Mouse (Mus musculus) cerebellum, postnatal 4 days (tissue): ENCODE measurements around the gene Bach2.
A peak's percentile ranks its signal among the peaks of the same experiment; 100 is the strongest.

Experiments
- DNase-seq, 2 experiments: peaks; one replicate each; pipeline ENCODE4 v3.0.0; 2022; ENCODE audit warnings: low spot score in 2 of 2, mixed read lengths in 1 of 2

Gene Bach2

DNA sequence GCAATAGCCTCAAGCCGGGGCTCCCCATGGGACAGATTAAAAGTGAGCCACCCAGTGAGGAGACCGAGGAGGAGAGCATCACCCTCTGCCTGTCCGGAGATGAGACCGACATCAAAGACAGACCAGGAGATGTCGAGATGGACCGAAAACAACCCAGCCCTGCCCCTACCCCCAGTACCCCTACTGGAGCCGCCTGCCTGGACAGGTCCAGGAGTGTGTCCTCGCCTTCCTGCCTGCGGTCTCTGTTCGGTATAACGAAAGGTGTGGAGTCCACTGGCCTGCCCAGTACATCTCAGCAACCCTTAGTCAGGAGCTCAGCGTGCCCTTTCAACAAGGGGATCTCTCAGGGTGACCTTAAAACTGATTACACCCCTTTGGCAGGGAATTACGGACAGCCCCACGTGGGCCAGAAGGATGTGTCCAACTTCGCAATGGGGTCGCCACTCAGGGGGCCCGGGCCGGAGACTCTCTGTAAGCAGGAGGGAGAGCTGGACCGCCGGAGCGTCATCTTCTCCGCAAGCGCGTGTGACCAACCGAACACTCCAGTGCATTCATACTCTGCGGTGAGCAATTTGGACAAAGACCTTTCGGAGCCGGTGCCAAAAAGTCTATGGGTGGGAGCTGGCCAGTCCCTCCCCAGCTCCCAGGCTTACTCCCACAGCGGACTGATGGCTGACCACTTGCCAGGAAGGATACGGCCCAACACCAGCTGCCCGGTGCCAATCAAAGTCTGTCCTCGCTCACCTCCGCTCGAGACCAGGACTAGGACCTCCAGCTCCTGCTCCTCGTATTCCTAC, 323.9 kb downstream of the Bach2 start:
- no peak for DNase-seq

DNA sequence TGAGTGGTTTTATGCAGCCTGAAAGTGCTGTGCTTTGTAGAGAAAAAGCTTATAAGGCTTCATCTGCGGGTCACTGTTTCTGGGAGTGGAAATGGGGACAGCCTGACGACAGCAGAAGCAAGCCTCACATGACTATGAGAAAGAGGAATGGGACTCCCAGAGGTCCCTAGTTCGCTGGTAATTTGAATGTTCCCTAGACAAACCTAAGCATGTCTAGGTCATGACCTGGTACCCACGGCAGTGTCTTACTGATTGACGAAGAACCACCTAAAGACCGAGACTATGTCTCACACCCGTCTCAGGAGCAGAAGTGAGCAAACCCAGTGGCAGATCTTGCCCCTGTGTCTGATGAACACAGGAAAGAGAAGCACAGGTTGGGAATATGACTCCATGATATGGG, 325.8 kb downstream of the Bach2 start:
- no peak for DNase-seq

DNA sequence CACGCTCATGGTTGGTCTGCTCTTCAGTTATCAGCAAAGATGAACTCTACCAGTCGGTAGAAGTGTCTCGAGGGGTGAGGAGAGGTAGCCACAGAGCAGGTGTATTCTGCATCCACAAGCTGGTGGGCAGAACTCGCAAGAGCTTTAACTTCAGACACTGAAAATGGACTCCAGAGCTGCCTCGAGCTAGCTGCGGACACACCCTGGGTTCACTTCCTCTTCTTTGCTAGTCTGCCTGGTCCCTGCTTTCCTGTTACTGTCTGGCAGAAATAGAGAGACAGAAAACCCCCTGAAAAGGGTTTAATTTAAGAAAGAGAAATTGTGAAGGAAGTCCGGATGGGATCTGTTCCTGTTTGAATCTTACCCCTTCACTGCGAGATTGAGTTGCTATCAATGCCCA, 326.3 kb downstream of the Bach2 start:
- no peak for DNase-seq

DNA sequence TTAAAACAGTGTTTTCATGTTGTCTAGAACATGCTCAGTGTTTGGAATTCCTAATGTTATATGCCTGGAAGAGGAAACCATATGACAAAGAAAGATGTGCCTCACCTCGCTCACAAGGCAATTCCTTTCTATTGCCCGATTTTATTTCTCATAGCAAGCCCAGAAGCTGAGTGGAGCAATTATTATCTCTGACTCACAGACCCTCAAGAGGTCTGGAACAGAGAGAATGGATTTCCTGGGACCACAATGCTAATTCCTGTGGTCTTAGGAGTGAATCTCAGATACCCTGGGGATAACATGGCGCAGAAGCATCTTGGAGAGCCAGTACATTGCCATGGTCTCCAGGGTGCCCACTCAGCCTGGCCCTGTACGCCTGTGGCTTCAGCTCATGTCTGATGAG, 330.4 kb downstream of the Bach2 start:
- DNase-seq, result no peak

DNA sequence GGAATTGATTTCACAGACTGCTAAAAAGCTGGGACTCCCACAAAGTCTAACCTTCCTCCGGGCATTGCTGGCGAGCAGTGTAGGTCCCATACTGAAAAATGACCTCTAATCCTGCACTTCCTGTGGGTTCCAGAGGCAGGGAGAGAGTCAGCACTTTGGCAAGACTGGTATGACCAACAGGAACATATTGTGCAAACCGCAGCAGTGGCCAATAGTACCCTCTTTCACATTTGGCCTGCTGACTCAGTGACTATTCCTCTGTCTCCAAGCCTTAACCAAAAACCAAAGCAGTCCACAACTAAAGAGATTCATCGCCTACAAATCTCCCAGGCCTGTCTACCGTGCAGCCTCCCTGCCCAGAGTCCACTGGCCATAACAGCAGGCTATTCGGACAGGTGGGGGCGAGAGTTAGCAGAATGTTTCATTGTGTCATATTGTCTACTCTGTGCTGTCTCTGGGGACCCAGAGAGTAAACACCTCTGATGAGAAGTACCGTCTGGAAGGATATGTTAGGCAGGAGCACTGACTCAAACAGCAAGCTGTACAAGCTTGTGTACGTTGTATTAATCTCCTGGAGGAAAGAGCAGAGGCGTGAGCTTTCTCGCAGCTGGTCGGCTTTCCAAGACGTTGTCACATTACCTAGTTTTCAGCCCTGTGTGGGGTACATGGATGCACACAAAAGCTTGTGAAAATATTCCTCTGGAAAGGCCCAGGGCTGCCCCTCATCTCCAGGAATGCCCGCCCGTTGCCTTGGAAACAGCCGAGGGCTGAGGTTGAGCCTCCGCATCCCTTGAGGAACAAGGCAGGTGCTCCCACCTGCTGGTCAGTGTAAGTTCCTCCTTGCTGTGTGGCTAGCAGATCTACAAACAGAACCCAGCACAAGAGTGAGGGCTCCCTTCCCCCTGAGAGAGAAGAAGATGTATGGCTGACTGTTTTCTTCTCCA, 331.7 kb downstream of the Bach2 start:
- peak in 1 of 2 experiments; percentile 14 for DNase-seq

DNA sequence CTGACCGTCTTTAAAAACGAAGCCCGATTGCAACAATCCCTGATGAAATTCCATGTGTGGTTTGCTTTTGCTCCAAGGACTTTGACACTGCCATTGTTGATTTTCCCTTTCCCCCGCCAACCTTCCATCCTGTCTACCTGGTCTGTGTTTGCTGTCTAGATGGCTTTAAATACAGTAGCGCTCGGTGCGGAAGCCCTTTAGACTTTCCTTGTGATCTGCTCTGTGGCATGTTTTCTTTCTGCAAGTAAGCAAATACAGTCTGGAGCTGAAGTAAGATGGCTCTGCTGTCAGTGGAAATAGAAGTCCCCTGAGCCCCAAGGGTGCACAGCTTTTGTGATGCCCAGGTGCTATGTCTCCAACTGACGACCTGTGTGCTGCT, 332.3 kb downstream of the Bach2 start:
- no peak for DNase-seq

DNA sequence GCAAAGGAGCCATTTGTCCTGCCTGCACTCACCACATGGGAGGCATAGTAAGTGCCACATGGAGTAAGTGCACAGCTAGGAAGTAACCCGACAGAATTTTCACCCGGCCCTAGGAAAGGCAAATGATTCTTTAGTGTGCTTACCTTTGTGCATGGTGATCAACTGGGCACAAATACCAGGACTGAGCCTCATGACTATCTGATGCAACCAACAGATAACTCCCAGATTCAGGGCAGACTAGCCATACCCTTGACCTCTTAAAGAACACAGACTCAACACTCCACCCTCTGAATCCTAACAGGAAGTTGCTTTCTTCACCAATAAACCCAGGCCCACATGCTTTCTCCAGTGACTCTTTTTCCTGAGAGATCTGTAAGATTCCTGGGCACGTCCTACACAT, 332.8 kb downstream of the Bach2 start:
- no peak for DNase-seq

DNA sequence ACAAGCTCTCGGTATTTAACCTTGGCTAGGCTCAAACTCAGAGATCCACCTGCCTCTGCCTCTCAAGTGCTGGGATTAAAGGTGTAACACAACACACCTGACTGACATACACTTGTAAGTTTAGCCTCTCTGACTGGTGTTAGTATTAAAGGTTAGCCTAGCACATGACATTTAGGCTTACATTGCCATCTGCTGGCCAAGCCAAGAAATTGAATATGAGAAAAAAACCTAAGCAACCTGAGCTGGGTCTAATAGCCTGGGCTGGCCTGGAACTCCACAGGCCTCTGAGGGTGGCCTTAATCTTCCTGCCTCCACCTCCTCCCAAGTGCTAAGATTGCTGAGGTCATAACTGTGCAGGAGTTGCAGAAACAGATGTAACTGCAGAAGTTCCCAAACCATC, 333.5 kb downstream of the Bach2 start:
- peak in 1 of 2 experiments; percentile 38 for DNase-seq

DNA sequence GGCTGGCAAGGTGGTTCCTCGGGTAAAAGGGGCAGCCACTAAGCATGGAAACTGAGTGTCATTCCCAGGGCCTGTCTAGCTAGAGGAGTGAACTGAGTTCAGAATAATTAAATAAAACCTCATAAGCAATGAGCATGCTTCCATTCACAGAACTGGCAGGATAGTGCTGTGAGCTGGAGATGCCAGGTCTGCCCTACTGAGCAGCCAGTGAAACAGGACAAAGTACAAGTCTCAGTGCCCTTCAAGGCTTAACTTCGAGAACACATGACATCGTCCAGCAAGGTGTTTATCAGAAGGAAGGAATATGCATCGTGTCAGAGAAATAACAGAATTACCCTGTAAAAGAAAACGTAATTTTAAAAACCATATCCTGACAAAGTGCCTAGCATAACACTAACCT, 335.0 kb downstream of the Bach2 start:
- no peak for DNase-seq

DNA sequence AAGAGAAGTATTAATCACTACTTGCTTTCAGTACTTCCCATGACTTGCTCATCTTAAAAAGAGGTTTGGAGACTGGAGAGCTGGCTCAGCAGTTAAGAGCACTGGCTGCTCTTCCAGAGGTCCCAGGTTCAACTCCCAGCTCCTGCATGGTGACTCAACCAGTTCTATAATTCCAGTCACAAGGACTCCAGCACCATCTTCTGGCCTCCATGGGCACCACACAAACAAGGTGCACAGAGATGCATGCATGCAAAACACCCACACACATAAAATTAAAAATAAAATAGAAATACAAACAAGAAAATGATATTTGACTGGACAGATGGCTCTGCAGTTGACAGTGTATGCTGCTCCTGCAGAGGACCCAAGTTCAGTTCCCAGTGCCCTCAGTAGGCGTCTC, 336.0 kb downstream of the Bach2 start:
- no peak for DNase-seq

DNA sequence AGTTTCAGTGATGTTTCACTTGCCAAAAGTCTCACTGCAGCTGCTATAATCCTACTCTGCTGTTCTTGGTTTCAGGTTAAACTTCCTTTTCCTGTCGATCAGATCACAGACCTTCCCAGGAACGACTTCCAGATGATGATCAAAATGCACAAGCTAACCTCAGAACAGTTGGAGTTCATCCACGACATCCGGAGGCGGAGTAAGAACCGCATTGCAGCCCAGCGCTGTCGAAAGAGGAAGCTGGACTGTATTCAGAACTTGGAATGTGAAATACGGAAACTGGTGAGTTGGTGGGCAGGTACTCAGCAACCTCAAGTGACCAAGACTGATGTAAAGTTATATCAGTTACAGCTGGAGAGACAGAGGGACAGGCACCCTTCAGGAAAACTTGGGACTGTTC, 336.6 kb downstream of the Bach2 start:
- DNase-seq, result no peak

DNA sequence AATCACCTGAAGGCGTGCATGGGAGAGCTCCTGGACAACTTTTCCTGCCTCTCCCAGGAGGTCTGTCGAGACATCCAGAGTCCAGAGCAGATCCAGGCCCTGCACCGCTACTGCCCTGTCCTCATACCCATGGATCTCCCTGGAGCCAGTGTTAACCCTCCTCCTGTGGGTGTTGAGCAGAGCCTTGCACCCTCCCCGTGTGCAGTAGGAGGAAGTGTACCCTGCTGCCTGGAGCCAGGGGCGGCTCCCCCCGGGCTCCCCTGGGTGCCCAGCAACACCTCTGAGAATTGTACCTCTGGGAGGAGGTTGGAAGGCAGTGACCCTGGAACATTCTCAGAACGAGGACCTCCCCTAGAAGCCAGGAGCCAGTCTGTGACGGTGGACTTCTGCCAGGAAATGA, 341.2 kb downstream of the Bach2 start:
- DNase-seq, result no peak

DNA sequence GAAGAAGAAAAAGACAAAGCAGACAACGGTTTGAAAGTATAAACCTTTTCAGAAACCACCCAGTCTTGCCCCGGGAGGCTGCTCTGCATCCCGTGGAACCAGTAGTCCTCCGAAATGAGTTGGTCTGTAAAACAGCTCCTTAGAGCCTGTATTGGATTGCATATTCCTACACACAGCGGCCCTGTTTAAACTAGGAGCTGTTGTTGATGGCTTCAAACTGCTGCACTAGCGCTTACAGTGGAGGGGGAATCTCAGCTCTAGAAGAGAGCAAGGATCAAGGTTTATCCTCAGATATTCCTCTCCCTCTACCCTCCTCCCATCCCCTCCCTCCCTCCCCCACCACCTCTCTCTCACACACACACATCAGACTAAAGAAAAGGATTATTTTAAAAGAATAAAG, 345.6 kb downstream of the Bach2 start:
- no peak for DNase-seq

DNA sequence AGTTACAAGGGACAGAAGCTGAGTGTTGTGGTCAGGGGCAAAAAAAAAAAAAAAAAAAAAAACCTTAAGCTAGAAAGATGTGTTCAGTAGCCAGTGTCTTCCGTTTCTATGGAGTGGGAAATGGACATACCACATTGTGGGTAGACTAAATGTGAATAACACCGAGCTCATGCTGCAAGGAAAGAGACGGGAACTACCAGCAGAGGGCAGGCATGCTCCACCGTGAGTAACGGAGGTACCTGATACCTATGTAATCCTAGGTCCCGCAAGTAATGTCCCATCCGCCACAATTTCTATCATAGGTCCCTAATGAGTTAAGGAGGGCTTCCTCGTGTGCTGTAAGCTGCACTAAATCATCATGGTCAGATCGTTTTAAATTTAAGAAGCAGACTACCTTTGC, 348.0 kb downstream of the Bach2 start:
- DNase-seq, result peak in 1 of 2 experiments; percentile 50

DNA sequence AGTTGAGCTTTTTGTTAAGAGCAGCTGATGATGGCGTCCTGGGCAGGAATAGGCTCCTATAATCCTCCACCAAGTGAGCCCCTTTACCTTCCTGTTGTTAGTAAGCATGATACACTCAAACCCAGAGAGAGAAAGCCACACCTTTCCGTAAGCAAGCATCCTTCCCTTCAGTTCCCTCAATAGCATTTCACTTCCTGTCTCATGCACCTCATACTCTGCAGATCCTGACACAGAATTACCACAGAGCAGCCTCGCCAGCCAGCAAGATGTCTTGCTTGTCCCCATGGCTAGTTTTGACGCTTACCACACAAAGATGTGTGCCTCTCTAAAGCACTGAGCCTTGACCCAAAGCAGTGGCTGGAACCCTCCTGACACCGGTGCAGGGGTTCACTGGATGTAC, 348.9 kb downstream of the Bach2 start:
- DNase-seq, result no peak

DNA sequence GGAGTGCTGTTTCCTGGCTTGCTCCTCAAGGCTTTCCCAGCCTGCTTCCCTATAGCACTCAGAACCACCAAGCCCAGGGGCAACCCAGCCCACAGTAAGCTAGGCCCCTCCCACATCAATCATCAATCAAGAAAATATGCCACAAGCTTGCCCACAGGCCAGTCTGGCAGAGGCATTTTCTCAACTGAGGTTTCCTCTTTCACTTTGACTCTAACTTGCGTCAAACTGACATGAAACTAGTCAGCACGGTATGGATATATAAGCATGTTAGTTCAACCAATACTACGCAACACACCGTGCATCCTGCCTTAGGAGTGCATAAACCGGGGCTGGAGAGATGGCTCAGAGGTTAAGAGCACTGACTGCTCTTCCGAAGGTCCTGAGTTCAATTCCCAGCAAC, 349.6 kb downstream of the Bach2 start:
- DNase-seq, result no peak

DNA sequence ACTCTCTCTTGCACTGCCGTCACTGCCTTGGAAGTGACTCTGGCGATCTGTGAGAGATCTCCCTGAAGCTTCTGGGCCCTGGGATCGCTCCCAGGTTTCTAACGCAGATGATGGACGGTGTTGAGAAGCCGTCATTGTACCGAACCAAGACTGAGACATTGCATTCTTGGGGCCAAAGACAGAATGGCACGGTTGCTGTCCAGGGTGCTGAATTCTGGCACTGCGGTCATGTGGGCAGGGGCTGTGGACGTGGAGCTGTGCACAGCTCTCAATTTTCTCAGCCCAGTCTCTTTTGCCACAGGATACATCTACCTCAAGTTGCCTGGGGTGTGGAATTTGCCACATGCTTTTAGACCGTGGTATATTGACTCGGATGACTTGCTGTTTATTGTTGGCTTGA, 362.5 kb downstream of the Bach2 start:
- DNase-seq, result peak in 1 of 2 experiments; percentile 9

DNA sequence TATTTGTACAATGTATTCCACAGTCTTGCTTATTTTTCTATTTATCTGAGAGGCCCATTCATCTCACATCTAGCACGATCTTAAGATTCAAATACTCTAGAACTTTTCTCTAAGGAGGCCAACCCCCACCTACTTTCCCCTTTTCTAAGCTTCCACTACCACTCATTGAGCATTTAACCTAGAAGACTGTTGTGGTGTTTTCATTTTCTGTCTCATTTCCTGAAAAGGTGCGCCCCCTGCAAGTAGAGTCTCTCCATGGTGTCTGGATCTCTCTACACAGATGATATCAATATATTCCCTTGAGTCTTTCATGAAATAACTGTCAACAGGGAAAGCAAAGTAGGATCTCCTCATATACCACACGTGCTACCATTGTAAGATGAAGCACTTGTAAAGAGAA, 364.1 kb downstream of the Bach2 start, which contains the start of gene Gja10:
Gene Gja10 (minus strand): TSS at position 101 of the 400 bp plus-strand sequence.
- no peak for DNase-seq

DNA sequence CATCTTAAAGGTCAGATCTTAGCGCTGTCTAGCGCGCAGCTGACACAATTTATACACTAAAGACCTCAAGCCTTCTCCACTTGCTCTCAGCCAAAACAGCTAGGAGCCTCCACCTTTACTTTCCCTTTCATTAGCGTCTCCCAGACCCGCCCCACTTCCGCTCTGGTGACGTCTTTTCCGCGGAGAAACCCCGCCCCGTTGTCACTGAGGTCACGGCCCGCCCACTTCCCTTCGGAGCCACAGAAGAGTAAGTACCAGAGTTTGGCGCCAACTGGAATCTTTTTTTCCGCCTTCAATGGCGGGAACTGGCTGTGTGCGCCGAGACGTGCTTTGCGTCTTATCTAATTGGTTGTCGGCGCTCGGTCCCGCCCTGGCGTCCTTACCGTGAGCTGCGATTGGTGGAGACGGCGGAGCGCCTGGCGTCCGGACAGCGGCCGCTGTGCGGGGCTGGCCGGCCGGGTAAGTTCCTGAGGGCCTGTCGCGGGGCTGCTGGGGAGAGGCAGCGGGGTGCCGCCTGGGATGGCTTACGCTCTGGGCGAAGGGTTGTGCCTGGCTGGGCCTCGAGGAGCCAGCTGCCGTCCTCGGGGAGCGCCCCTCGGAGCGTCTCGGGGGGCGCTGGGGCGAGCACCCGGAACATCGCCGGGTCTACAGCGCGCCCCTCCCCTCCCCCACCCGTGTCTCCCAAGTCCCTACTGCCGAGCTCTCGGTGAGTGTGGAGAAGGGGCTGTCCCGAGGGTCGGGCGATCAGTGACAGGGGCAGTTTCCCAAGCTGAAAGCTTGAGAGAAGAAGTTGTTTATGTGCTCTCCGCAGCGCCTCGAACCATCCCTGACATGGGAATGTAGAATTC, 376.7 kb downstream of the Bach2 start, which contains the start of gene Casp8ap2:
Gene Casp8ap2 (plus strand): TSS at position 418 of the 848 bp plus-strand sequence.
- DNase-seq, result peak; percentile 96

DNA sequence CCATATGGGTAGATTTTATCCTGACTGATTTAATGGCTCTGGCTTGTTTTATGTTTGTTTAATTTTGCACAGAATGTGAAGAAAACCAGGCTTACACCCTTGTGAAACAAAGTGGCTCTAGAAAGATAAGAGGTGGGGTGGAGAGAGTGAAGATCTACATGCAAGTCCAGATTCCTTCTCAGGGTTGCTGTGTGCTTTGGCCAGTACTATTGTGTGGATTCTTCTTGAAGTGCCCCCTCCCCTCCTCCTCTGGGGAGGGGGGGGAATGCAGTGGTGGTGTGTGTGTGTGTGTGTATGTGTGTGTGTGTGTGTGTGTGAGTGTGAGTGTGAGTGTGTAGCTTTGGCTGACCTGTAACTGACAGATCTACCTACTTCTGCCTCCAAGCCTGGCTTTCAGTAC, 383.0 kb downstream of the Bach2 start:
- no peak for DNase-seq
